Mouse (Mus musculus) C2C12 (cell line): ENCODE data around the gene Gm20388. TPM values are rescaled to one million over a fixed set of nuclear protein-coding genes. Genes with fewer than 3 reads are reported as not detected.

Source experiments
- H3K27me3 ChIP-seq: one replicate; pipeline ENCODE4 v1.6.1; 2011; ENCODE audit not compliant: control insufficient read depth, insufficient read depth, insufficient read length
- H3K36me3 ChIP-seq: one replicate; pipeline ENCODE4 v1.6.1; 2011; ENCODE audit not compliant: control insufficient read depth, insufficient read depth
- H3K4me3 ChIP-seq: one replicate; pipeline ENCODE4 v1.5.1; 2011; ENCODE audit warnings: mild to moderate bottlenecking, control low read depth; ENCODE audit not compliant: poor library complexity, insufficient read depth, severe bottlenecking
- H3K79me2 ChIP-seq: one replicate; pipeline ENCODE4 v1.6.1; 2011; ENCODE audit not compliant: control insufficient read depth, insufficient read depth
- H3K79me3 ChIP-seq: one replicate; pipeline ENCODE4 v1.6.1; 2011; ENCODE audit warnings: low read depth, control low read depth
- H3ac ChIP-seq: one replicate; pipeline ENCODE3; 2011; ENCODE audit warnings: low read depth; ENCODE audit not compliant: control insufficient read depth, insufficient read length
- CEBPB ChIP-seq: IDR thresholded peaks from one replicate; pipeline ENCODE4 v1.6.1; 2011; ENCODE audit warnings: low read depth, mild to moderate bottlenecking, control low read depth, moderate library complexity
- CTCF ChIP-seq: IDR thresholded peaks from one replicate; pipeline ENCODE4 v1.5.1; 2011; ENCODE audit not compliant: control insufficient read depth, insufficient read depth, insufficient read length
- FOSL1 ChIP-seq: IDR thresholded peaks from one replicate; pipeline ENCODE4 v1.8.0; 2011; ENCODE audit warnings: mild to moderate bottlenecking, low read length; ENCODE audit not compliant: poor library complexity, insufficient read depth, severe bottlenecking
- MAX ChIP-seq: IDR thresholded peaks from one replicate; pipeline ENCODE4 v1.6.1; 2011; ENCODE audit warnings: mild to moderate bottlenecking, control low read depth
- MYOD1 ChIP-seq: IDR thresholded peaks from one replicate; pipeline ENCODE4 v1.6.1; 2011; ENCODE audit warnings: low read depth; ENCODE audit not compliant: control insufficient read depth, insufficient read length
- MYOG ChIP-seq: IDR thresholded peaks from one replicate; pipeline ENCODE4 v1.6.1; 2011; ENCODE audit not compliant: control insufficient read depth, insufficient read length; ENCODE audit errors: extremely low read depth
- USF1 ChIP-seq: IDR thresholded peaks from one replicate; pipeline ENCODE4 v1.6.1; 2011; ENCODE audit warnings: low read depth, mild to moderate bottlenecking, control low read depth, moderate library complexity
- polyA plus RNA-seq: library from polyadenylated mRNA; unstranded; fragments of >200 nt; fragmentation: generic; extraction: Trizol; gene quantifications from one replicate; pipeline ENCODE4 v1.2.1, GENCODE M21; 2012; ENCODE audit warnings: missing spikeins

Gene Gm20388
- polyA plus RNA-seq, 1 experiment: 15.0 TPM

DNA sequence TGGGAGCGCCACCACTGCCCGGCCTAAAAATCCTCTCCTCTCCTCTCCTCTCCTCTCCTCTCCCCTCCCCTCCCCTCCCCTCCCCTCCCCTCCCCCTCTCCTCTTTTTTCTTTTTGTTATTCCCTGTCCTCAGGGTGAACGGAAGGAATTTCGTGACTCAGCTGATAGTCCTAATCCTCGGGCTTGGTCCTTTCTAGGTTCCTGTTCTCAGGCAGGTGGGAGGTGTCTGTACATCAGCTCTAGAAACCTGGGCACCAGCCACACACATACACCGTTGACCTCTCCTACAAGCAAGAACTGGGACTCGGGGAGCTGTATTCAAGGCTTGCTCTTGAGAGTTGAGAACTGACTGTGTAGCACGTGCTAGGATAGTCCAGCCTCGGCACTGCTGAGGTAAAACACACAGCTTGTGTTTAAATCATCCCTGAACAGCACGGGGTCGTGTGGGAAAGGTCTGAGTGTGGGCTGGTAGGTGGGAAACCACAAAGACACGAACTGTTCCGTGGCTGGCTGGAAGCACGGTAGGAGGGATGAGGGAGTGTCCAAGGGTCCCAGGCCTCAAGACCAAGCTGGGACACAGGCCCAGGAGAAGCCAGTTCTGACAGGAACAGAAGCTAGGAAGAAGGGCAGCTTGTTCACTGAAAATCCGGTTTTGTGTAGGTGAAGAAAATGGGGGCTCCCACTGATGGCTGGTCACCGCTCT, 620.5 kb downstream of the Gm20388 start:
- Histone ChIP-seq H3K36me3 (no peaks in the 10 kb centered on the region), H3K4me3 (no peak overlapping the region), H3K79me3 (no peaks in the 10 kb centered on the region), H3ac (no peak overlapping the region), H3K79me2 (no peaks in the 10 kb centered on the region), H3K27me3 (no peaks in the 10 kb centered on the region)
- TF ChIP-seq MAX: no peak
- TF ChIP-seq CEBPB: no peak
- TF ChIP-seq FOSL1: no peak
- TF ChIP-seq USF1: no peak
- TF ChIP-seq MYOD1: no peak
- TF ChIP-seq MYOG: no peak
- no peak for TF ChIP-seq CTCF

DNA sequence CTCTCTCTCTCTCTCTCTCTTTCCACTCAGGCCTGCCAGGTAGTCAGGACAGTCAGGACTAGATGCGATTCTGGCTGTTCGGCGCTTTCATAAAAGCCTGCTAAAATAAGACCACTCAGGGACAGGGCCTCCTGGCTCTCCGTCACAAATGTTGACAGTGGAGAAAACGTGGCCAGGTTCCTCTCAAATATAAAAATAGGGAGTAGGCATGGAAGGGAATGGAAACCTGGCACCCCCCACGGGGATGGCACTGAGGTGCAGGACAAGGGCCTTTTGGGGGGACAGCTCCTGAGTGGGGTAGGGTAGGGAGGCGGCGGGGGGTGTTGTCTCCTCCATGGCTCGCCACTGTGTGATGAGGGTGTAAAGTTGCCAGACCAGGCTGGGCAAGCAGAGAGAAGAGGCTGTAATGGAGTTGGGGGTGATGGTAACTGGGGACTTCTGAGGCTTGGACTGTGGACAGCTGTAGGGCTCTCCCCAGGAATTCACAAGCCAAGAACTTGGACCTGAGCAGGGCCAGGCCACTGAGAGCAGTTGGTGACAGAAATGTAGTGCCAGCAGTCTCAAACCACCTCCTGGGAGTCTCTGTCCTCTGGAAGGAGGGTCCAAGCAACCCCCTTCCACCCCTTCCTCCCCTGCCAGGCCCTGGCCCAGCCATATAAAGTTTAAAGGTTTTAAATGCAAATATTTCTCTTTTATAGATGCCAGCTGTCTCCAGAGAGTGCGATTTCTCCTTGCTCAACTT, 621.3 kb downstream of the Gm20388 start:
- H3ac ChIP-seq: peak overlapping the region; percentile 26
- no peak overlapping the region for H3K4me3 ChIP-seq
- H3K79me3 ChIP-seq: no peaks in the 10 kb centered on the region
- H3K79me2 ChIP-seq: no peaks in the 10 kb centered on the region
- H3K36me3 ChIP-seq: no peaks in the 10 kb centered on the region
- TF ChIP-seq FOSL1 (no peak), CTCF (no peak), CEBPB (no peak), MYOD1 (no peak), MAX (no peak), MYOG (no peak), USF1 (no peak)
- H3K27me3 ChIP-seq: no peaks in the 10 kb centered on the region

DNA sequence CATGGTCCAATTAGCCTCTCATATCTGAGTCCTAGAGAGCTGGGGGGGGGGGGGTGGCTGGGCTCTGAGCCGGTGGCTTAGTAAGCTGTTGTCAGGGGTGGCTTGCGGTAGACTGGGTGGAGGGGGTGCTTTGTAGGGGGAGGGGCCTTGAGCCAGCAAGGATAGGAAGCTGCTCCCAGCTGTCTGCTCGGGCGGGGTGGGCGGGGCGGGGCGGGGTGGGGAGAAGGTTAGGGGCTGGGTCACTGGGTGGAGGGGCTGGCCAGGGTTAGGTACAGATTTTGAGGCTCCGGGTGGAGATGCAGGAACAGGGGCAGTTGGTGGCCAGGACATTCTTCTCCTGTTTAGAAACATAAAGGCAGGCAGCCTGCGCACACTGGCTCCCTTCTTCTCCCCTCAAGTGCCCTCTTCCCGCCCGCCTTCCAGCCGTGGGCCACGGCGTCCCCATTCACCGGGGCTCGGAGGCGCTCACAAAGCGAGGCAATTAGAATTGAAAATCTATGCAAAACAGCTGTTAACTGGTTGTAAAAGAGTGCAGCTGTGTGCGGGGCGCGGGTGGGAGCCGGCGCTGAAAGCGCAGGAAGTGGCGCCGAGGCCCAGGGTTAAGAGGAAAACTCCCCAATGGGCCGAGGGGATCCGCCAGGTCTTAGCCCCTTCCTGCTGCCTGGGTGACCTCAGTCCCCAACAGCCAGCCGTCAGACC, 622.0 kb downstream of the Gm20388 start:
- Histone ChIP-seq H3K36me3 (no peaks in the 10 kb centered on the region), H3ac (peak overlapping the region; percentile 39), H3K79me2 (no peaks in the 10 kb centered on the region), H3K79me3 (no peaks in the 10 kb centered on the region), H3K4me3 (no peak overlapping the region), H3K27me3 (no peaks in the 10 kb centered on the region)
- no peak for TF ChIP-seq MYOD1

DNA sequence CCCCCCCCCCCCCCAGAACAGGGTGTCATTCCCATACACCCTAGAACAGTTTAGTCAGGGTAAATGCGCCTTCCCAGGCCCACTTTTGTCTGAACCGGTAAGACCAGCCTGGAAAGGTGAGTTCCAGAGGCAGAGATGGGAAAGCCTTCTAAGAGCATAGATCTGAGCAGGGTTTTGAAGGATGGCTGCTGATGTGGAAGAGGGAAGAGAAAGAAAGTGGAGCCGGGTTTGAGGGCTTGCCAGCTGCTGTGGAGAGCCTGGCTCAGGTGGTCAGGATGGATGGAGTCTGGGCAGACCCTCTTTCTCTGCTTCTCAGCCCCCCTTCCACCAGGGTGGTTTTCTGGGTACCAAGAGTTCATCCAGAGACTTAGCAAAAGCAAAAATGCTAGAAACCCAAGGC, 622.7 kb downstream of the Gm20388 start:
- H3K79me2 ChIP-seq: peaks cover 4% of the 10 kb centered on the region
- no peaks in the 10 kb centered on the region for H3K36me3 ChIP-seq
- no peaks in the 10 kb centered on the region for H3K27me3 ChIP-seq
- H3ac ChIP-seq: no peak overlapping the region
- peaks cover 1% of the 10 kb centered on the region for H3K79me3 ChIP-seq
- H3K4me3 ChIP-seq: no peak overlapping the region
- TF ChIP-seq FOSL1 (no peak), MAX (no peak), CTCF (no peak), MYOD1 (no peak)

- no peaks in the 10 kb centered on the region for H3K36me3 ChIP-seq
- peaks cover 11% of the 10 kb centered on the region for H3K79me2 ChIP-seq
- H3K4me3 ChIP-seq: no peak overlapping the region
- no peak overlapping the region for H3ac ChIP-seq
- H3K79me3 ChIP-seq: peaks cover 1% of the 10 kb centered on the region
- H3K27me3 ChIP-seq: no peaks in the 10 kb centered on the region
- no peak for TF ChIP-seq MYOG
- no peak for TF ChIP-seq MAX
- TF ChIP-seq FOSL1: no peak
- TF ChIP-seq CEBPB: no peak
- no peak for TF ChIP-seq MYOD1
- no peak for TF ChIP-seq CTCF
- no peak for TF ChIP-seq USF1
Measured at GRCm38 (mm10) chr8:120534080-120534479, 623.4 kb downstream of the Gm20388 start.
